Mouse (Mus musculus): ENCODE results near the gene Cga. TPM values are rescaled to one million over a fixed set of nuclear protein-coding genes. Genes with fewer than 3 reads are reported as not detected.

The Cga gene
- total and polyA plus RNA-seq, 3 experiments = not detected

- dilution Hi-C loops (cut with MboI; ENCODE audit: extremely low pct_ligation_motif_present, extremely low pct_unique_long_range_greater_than_20kb, low sequenced_read_pairs) (no loop called here), in situ Hi-C loops (cut with MboI; ENCODE audit: low pct_ligation_motif_present, low pct_unique_long_range_greater_than_20kb, low sequenced_read_pairs) (loop anchor here (10.0 kb wide), 1 partner anchor 127 kb away; no protein-coding TSS in a partner anchor)
- H3K4me3 ChIP-seq (replicated peaks in 1 of 3; ENCODE audit: low read depth in 2 of 3, low read length in 2 of 3, poor library complexity in 1 of 3) = no peak overlapping the region
- H3K36me3 ChIP-seq (replicated peaks in 1 of 2; ENCODE audit: control insufficient read depth in 1 of 2, insufficient read depth in 1 of 2, low read length in 1 of 2) = no peaks in the 10 kb centered on the region
- DNase-seq (ENCODE audit: extremely low read depth) = no peak
- H3K9me3 ChIP-seq (replicated peaks; ENCODE audit: low read length) = no peaks in the 10 kb centered on the region
- H3K27ac ChIP-seq (ENCODE audit: insufficient read depth, low read depth) = no peak overlapping the region
- H3K9ac ChIP-seq (ENCODE audit: insufficient read depth, low read depth) = no peak overlapping the region
- no peaks in the 10 kb centered on the region for H3K4me1 ChIP-seq (ENCODE audit: control insufficient read depth in 1 of 2, insufficient read depth in 2 of 2)
- no peaks in the 10 kb centered on the region for H3K27me3 ChIP-seq (replicated peaks)
- TF ChIP-seq GABPA (IDR thresholded peaks at IDR 0.05; ENCODE audit: insufficient replicate concordance, low read depth, low read length) (no peak), RAD21 (IDR thresholded peaks at IDR 0.05; ENCODE audit: low read depth, low read length) (no peak)
- H3K4me2 ChIP-seq (ENCODE audit: insufficient read depth, low read depth, poor library complexity, severe bottlenecking) = peak overlapping the region; percentile 42
- no peaks in the 10 kb centered on the region for H3K79me2 ChIP-seq (replicated peaks; ENCODE audit: control insufficient read depth, extremely low read depth, insufficient read depth, poor library complexity, severe bottlenecking)
Measured at GRCm38 (mm10) chr4:34912171-34912570, 18.6 kb downstream of the Cga start.

GRCm38 (mm10) chr4:34917400-34917799 is 23.8 kb downstream of the Cga start:
- in situ Hi-C loops (cut with MboI; ENCODE audit: low pct_ligation_motif_present, low pct_unique_long_range_greater_than_20kb, low sequenced_read_pairs) = loop anchor here (10.0 kb wide), 1 partner anchor 133 kb away; no protein-coding TSS in a partner anchor
- dilution Hi-C loops (cut with MboI; ENCODE audit: extremely low pct_ligation_motif_present, extremely low pct_unique_long_range_greater_than_20kb, low sequenced_read_pairs) = no loop called here
- H3K4me2 ChIP-seq (ENCODE audit: insufficient read depth, low read depth, poor library complexity, severe bottlenecking) = no peak overlapping the region
- H3K79me2 ChIP-seq (replicated peaks; ENCODE audit: control insufficient read depth, extremely low read depth, insufficient read depth, poor library complexity, severe bottlenecking) = no peaks in the 10 kb centered on the region; the same call in 1 of the 2 replicates
- TF ChIP-seq RCOR1 (conservative IDR thresholded peaks at IDR 0.05; ENCODE audit: low read depth, low read length) (no peak), E2F4 (IDR thresholded peaks at IDR 0.05; ENCODE audit: insufficient replicate concordance, low read depth, low read length) (no peak), MEF2A (IDR thresholded peaks at IDR 0.05; ENCODE audit: borderline replicate concordance, low read depth, low read length) (no peak), ZC3H11A (IDR thresholded peaks at IDR 0.05; ENCODE audit: low read depth, low read length) (no peak), MXI1 (IDR thresholded peaks at IDR 0.05; ENCODE audit: low read depth, low read length) (no peak), PAX5 (IDR thresholded peaks at IDR 0.05; ENCODE audit: low read length) (no peak), NRF1 (IDR thresholded peaks at IDR 0.05; ENCODE audit: low read depth, low read length) (no peak), ELF1 (IDR thresholded peaks at IDR 0.05; ENCODE audit: low read depth, low read length) (no peak), SMC3 (IDR thresholded peaks at IDR 0.05; ENCODE audit: low read depth, low read length) (no peak), IRF4 (IDR thresholded peaks at IDR 0.05; ENCODE audit: low read depth, low read length) (no peak)
- no peaks in the 10 kb centered on the region for H3K4me1 ChIP-seq (ENCODE audit: control insufficient read depth in 1 of 2, insufficient read depth in 2 of 2)
- peaks cover 2% of the 10 kb centered on the region for H3K27me3 ChIP-seq (replicated peaks)
- no peaks in the 10 kb centered on the region for H3K9me3 ChIP-seq (replicated peaks; ENCODE audit: low read length)
- no peak overlapping the region for H3K9ac ChIP-seq (ENCODE audit: insufficient read depth, low read depth)
- H3K36me3 ChIP-seq (replicated peaks in 1 of 2; ENCODE audit: control insufficient read depth in 1 of 2, insufficient read depth in 1 of 2, low read length in 1 of 2) = no peaks in the 10 kb centered on the region
- no peak overlapping the region for H3K4me3 ChIP-seq (replicated peaks in 1 of 3; ENCODE audit: low read depth in 2 of 3, low read length in 2 of 3, poor library complexity in 1 of 3)
- no peak for DNase-seq (ENCODE audit: extremely low read depth)
- no peak overlapping the region for H3K27ac ChIP-seq (ENCODE audit: insufficient read depth, low read depth)

- Histone ChIP-seq H3K36me3 (replicated peaks in 1 of 2; ENCODE audit: control insufficient read depth in 1 of 2, insufficient read depth in 1 of 2, low read length in 1 of 2) (no peaks in the 10 kb centered on the region), H3K4me3 (replicated peaks in 1 of 3; ENCODE audit: low read depth in 2 of 3, low read length in 2 of 3, poor library complexity in 1 of 3) (no peak overlapping the region), H3K79me2 (replicated peaks; ENCODE audit: control insufficient read depth, extremely low read depth, insufficient read depth, poor library complexity, severe bottlenecking) (no peaks in the 10 kb centered on the region; the same call in 1 of the 2 replicates), H3K4me1 (ENCODE audit: control insufficient read depth in 1 of 2, insufficient read depth in 2 of 2) (no peaks in the 10 kb centered on the region), H3K9me3 (replicated peaks; ENCODE audit: low read length) (no peaks in the 10 kb centered on the region), H3K27me3 (replicated peaks) (peaks cover 2% of the 10 kb centered on the region), H3K27ac (ENCODE audit: insufficient read depth, low read depth) (no peak overlapping the region), H3K9ac (ENCODE audit: insufficient read depth, low read depth) (no peak overlapping the region), H3K4me2 (ENCODE audit: insufficient read depth, low read depth, poor library complexity, severe bottlenecking) (no peak overlapping the region)
- in situ Hi-C loops (cut with MboI; ENCODE audit: low pct_ligation_motif_present, low pct_unique_long_range_greater_than_20kb, low sequenced_read_pairs) = no loop called here
- dilution Hi-C loops (cut with MboI; ENCODE audit: extremely low pct_ligation_motif_present, extremely low pct_unique_long_range_greater_than_20kb, low sequenced_read_pairs) = no loop called here
- peak; percentile 69 for DNase-seq (ENCODE audit: extremely low read depth)
- TF ChIP-seq MAX (IDR thresholded peaks at IDR 0.05; ENCODE audit: low read length) = 0 out of 2 replicates have a peak, but pooled peaks have one; percentile 25
- peak; percentile 54; the same call in 1 of the 2 replicates for TF ChIP-seq IRF4 (IDR thresholded peaks at IDR 0.05; ENCODE audit: low read depth, low read length)
- no peak for TF ChIP-seq CHD1 (IDR thresholded peaks at IDR 0.05; ENCODE audit: low read depth, low read length)
- TF ChIP-seq MEF2A (IDR thresholded peaks at IDR 0.05; ENCODE audit: borderline replicate concordance, low read depth, low read length) = no peak
- TF ChIP-seq RAD21 (IDR thresholded peaks at IDR 0.05; ENCODE audit: low read depth, low read length) = peak; percentile 92
- no peak; the same call in 1 of the 2 replicates for TF ChIP-seq HCFC1 (IDR thresholded peaks at IDR 0.05; ENCODE audit: low read depth, low read length)
- TF ChIP-seq RCOR1 (conservative IDR thresholded peaks at IDR 0.05; ENCODE audit: low read depth, low read length) = no peak
- no peak for TF ChIP-seq EP300 (IDR thresholded peaks at IDR 0.05; ENCODE audit: low read length)
- peak; percentile 25; the same call in 1 of the 2 replicates for TF ChIP-seq ELF1 (IDR thresholded peaks at IDR 0.05; ENCODE audit: low read depth, low read length)
- peak; percentile 62 for TF ChIP-seq JUND (conservative IDR thresholded peaks at IDR 0.05; ENCODE audit: low read depth, low read length)
- no peak; the same call in 1 of the 2 replicates for TF ChIP-seq NELFE (IDR thresholded peaks at IDR 0.05; ENCODE audit: low read depth, low read length)
- no peak for TF ChIP-seq UBTF (IDR thresholded peaks at IDR 0.05; ENCODE audit: low read depth, low read length)
- no peak for TF ChIP-seq MAFK (IDR thresholded peaks at IDR 0.05; ENCODE audit: insufficient replicate concordance, low read length)
- TF ChIP-seq CTCF (conservative IDR thresholded peaks at IDR 0.05 in 1 of 2, IDR thresholded peaks at IDR 0.05 in 1 of 2; ENCODE audit: low read depth in 2 of 2, low read length in 2 of 2) = peak; percentile 71 to 90; a peak in 3 of 4 replicates
- TF ChIP-seq ZC3H11A (IDR thresholded peaks at IDR 0.05; ENCODE audit: low read depth, low read length) = peak; percentile 63
- TF ChIP-seq E2F4 (IDR thresholded peaks at IDR 0.05; ENCODE audit: insufficient replicate concordance, low read depth, low read length) = no peak
- TF ChIP-seq MYC (IDR thresholded peaks at IDR 0.05; ENCODE audit: low read depth, low read length) = peak; percentile 23; the same call in 1 of the 2 replicates
- TF ChIP-seq CHD2 (IDR thresholded peaks at IDR 0.05; ENCODE audit: low read length) = no peak
Measured at GRCm38 (mm10) chr4:34922177-34922870, 28.7 kb downstream of the Cga start.
